Mouse (Mus musculus): ENCODE data around the gene Sult6b2.

DNA sequence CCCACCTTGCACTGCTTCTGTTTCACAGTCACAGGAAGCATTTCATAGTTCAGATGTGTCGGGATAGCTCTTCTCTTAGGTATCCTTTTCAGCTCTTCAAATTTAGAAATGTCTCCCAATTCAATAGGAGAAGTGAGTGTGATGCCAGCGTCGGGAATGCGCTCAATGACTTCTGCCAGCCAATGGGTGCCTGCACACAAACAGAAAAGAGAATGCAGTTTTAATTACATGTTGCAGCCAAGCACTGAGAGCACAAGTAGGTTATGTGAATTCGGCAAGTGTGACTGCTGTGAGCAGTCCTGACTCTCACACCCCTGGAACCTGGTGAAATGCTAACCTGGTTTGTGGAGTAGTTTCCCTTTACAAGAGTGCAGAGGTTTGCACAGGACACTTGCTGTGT lies 2.6 kb downstream of the Sult6b2 start:
- TF ChIP-seq CTCF (IDR thresholded peaks at IDR 0.05; ENCODE audit: low read depth, low read length) (no peak), GATA2 (IDR thresholded peaks at IDR 0.05; ENCODE audit: borderline replicate concordance, low read depth, low read length) (no peak), GATA1 (IDR thresholded peaks at IDR 0.05; ENCODE audit: borderline replicate concordance, low read length) (no peak)

All from G1E (cell line).